Mouse (Mus musculus): ENCODE data around the gene Klhl36. TPM values are rescaled to one million over a fixed set of nuclear protein-coding genes. Genes with fewer than 3 reads are reported as not detected.
A peak's percentile ranks its signal among the peaks of the same experiment; 100 is the strongest.

The Klhl36 gene
- polyA plus RNA-seq, 1 experiment from 2014 or later, result 12.2 TPM

- Histone ChIP-seq H3K4me1 (peaks cover 70% of the 10 kb centered on the region), H3K4me3 (no peak overlapping the region), H3K9ac (no peak overlapping the region), H3K36me3 (0 out of 2 replicates have a peak, but pooled peaks cover under 1% of the 10 kb centered on the region), H3K27me3 (no peaks in the 10 kb centered on the region), H3K27ac (peak overlapping the region; percentile 9; the same call in 1 of the 2 replicates), H3K9me3 (replicated peaks) (no peaks in the 10 kb centered on the region), H3K4me2 (replicated peaks) (no peak overlapping the region)
- WGBS, result 42% methylated on average over 4 of the region's 4 CpGs
- no peak for ATAC-seq (ENCODE audit: low FRiP score)
Measured at GRCm38 (mm10) chr8:119827721-119828153, 34.3 kb upstream of the Klhl36 start.

- Histone ChIP-seq H3K27ac (peak overlapping the region; percentile 73), H3K9ac (no peak overlapping the region), H3K9me3 (replicated peaks) (no peaks in the 10 kb centered on the region), H3K4me3 (no peak overlapping the region), H3K4me1 (peaks cover 81% of the 10 kb centered on the region), H3K36me3 (no peaks in the 10 kb centered on the region), H3K4me2 (replicated peaks) (0 out of 2 replicates have a peak overlapping the region, but pooled peaks have one; percentile 2), H3K27me3 (no peaks in the 10 kb centered on the region)
- ATAC-seq (ENCODE audit: low FRiP score), result no peak
- 62% methylated on average over 10 of the region's 10 CpGs for WGBS
Measured at GRCm38 (mm10) chr8:119829015-119829414, 33.1 kb upstream of the Klhl36 start.

- 85% methylated on average over 13 of the region's 13 CpGs for WGBS
- H3K4me3 ChIP-seq, result no peak overlapping the region
Measured at GRCm38 (mm10) chr8:119829420-119829819, 32.6 kb upstream of the Klhl36 start.

GRCm38 (mm10) chr8:119829870-119830580 lies 32.0 kb upstream of the Klhl36 start:
- Histone ChIP-seq H3K27me3 (no peaks in the 10 kb centered on the region), H3K4me1 (peaks cover 78% of the 10 kb centered on the region), H3K9ac (no peak overlapping the region), H3K4me2 (replicated peaks) (0 out of 2 replicates have a peak overlapping the region, but pooled peaks have one; percentile 9), H3K36me3 (no peaks in the 10 kb centered on the region), H3K9me3 (replicated peaks) (no peaks in the 10 kb centered on the region), H3K27ac (peak overlapping the region; percentile 73), H3K4me3 (no peak overlapping the region)
- 39% methylated on average over 16 of the region's 16 CpGs for WGBS
- ATAC-seq (ENCODE audit: low FRiP score), result no peak

More at GRCm38 (mm10) chr8:119829420-119829819, 32.6 kb upstream of the Klhl36 start:
- H3K9me3 ChIP-seq (replicated peaks), result no peaks in the 10 kb centered on the region
- H3K4me1 ChIP-seq, result peaks cover 77% of the 10 kb centered on the region
- peak overlapping the region; percentile 73 for H3K27ac ChIP-seq
- H3K36me3 ChIP-seq, result no peaks in the 10 kb centered on the region
- no peak overlapping the region for H3K4me2 ChIP-seq (replicated peaks)
- no peak overlapping the region for H3K9ac ChIP-seq
- no peak for ATAC-seq (ENCODE audit: low FRiP score)
- no peaks in the 10 kb centered on the region for H3K27me3 ChIP-seq

GRCm38 (mm10) chr8:119830589-119830988 lies 31.5 kb upstream of the Klhl36 start:
- ATAC-seq (ENCODE audit: low FRiP score), result no peak
- Histone ChIP-seq H3K36me3 (0 out of 2 replicates have a peak, but pooled peaks cover 5% of the 10 kb centered on the region), H3K9me3 (replicated peaks) (no peaks in the 10 kb centered on the region), H3K9ac (no peak overlapping the region), H3K4me2 (replicated peaks) (0 out of 2 replicates have a peak overlapping the region, but pooled peaks have one; percentile 9), H3K27me3 (no peaks in the 10 kb centered on the region), H3K4me1 (peaks cover 81% of the 10 kb centered on the region), H3K4me3 (no peak overlapping the region), H3K27ac (peak overlapping the region; percentile 73)
- 51% methylated on average over 7 of the region's 7 CpGs for WGBS

GRCm38 (mm10) chr8:119831336-119831995 lies 30.6 kb upstream of the Klhl36 start:
- Histone ChIP-seq H3K9ac (no peak overlapping the region), H3K4me2 (replicated peaks) (peak overlapping the region; percentile 34)

GRCm38 (mm10) chr8:119832101-119832617 lies 29.9 kb upstream of the Klhl36 start:
- Histone ChIP-seq H3K4me1 (peaks cover 90% of the 10 kb centered on the region), H3K27me3 (no peaks in the 10 kb centered on the region), H3K9me3 (replicated peaks) (no peaks in the 10 kb centered on the region), H3K27ac (peak overlapping the region; percentile 73), H3K4me2 (replicated peaks) (peak overlapping the region; percentile 34; the same call in 1 of the 2 replicates), H3K36me3 (0 out of 2 replicates have a peak, but pooled peaks cover 7% of the 10 kb centered on the region), H3K4me3 (no peak overlapping the region), H3K9ac (no peak overlapping the region)
- WGBS, result 58% methylated on average over 7 of the region's 7 CpGs
- peak; percentile 21; the same call in 1 of the 2 replicates for ATAC-seq (ENCODE audit: low FRiP score)

More at GRCm38 (mm10) chr8:119831336-119831995, 30.6 kb upstream of the Klhl36 start:
- Histone ChIP-seq H3K4me3 (peak overlapping the region; percentile 4; the same call in 1 of the 2 replicates), H3K36me3 (0 out of 2 replicates have a peak, but pooled peaks cover 7% of the 10 kb centered on the region), H3K4me1 (peaks cover 90% of the 10 kb centered on the region), H3K9me3 (replicated peaks) (no peaks in the 10 kb centered on the region), H3K27ac (peak overlapping the region; percentile 73), H3K27me3 (no peaks in the 10 kb centered on the region)
- peak; percentile 76 for ATAC-seq (ENCODE audit: low FRiP score)
- 33% methylated on average over 20 of the region's 20 CpGs for WGBS

- Histone ChIP-seq H3K27ac (peak overlapping the region; percentile 73), H3K4me3 (no peak overlapping the region), H3K9ac (peak overlapping the region; percentile 2; the same call in 1 of the 2 replicates), H3K36me3 (0 out of 2 replicates have a peak, but pooled peaks cover 7% of the 10 kb centered on the region), H3K9me3 (replicated peaks) (no peaks in the 10 kb centered on the region), H3K27me3 (no peaks in the 10 kb centered on the region), H3K4me1 (peaks cover 91% of the 10 kb centered on the region), H3K4me2 (replicated peaks) (peak overlapping the region; percentile 11)
- WGBS, result 11% methylated on average over 5 of the region's 5 CpGs
- ATAC-seq (ENCODE audit: low FRiP score), result no peak
Measured at GRCm38 (mm10) chr8:119832931-119833330, 29.1 kb upstream of the Klhl36 start.

GRCm38 (mm10) chr8:119834676-119835075 lies 27.4 kb upstream of the Klhl36 start:
- Histone ChIP-seq H3K36me3 (0 out of 2 replicates have a peak, but pooled peaks cover 7% of the 10 kb centered on the region), H3K27me3 (no peaks in the 10 kb centered on the region), H3K9ac (no peak overlapping the region), H3K4me2 (replicated peaks) (no peak overlapping the region), H3K4me3 (no peak overlapping the region), H3K4me1 (peaks cover 91% of the 10 kb centered on the region), H3K9me3 (replicated peaks) (no peaks in the 10 kb centered on the region), H3K27ac (no peak overlapping the region)
- no peak for ATAC-seq (ENCODE audit: low FRiP score)
- 76% methylated on average over 6 of the region's 6 CpGs for WGBS

- ATAC-seq (ENCODE audit: low FRiP score), result no peak
- Histone ChIP-seq H3K4me2 (replicated peaks) (no peak overlapping the region), H3K36me3 (0 out of 2 replicates have a peak, but pooled peaks cover 7% of the 10 kb centered on the region), H3K4me1 (peaks cover 87% of the 10 kb centered on the region), H3K9me3 (replicated peaks) (no peaks in the 10 kb centered on the region), H3K4me3 (no peak overlapping the region), H3K9ac (no peak overlapping the region), H3K27me3 (no peaks in the 10 kb centered on the region), H3K27ac (no peak overlapping the region)
- WGBS, result 90% methylated on average over 5 of the region's 5 CpGs
Measured at GRCm38 (mm10) chr8:119835270-119835669, 26.8 kb upstream of the Klhl36 start.

- Histone ChIP-seq H3K9ac (no peak overlapping the region), H3K27ac (no peak overlapping the region), H3K4me3 (no peak overlapping the region), H3K9me3 (replicated peaks) (no peaks in the 10 kb centered on the region), H3K27me3 (no peaks in the 10 kb centered on the region), H3K4me2 (replicated peaks) (peak overlapping the region; percentile 19), H3K4me1 (peaks cover 78% of the 10 kb centered on the region), H3K36me3 (0 out of 2 replicates have a peak, but pooled peaks cover 7% of the 10 kb centered on the region)
- WGBS, result 66% methylated on average over 4 of the region's 4 CpGs
- no peak for ATAC-seq (ENCODE audit: low FRiP score)
Measured at GRCm38 (mm10) chr8:119836831-119837230, 25.2 kb upstream of the Klhl36 start.

Measured in hindbrain, embryonic 12.5 days (tissue).